Mouse (Mus musculus) CD4-positive helper T cell, adult 2 months (primary cell): ENCODE measurements at regions not wholly inside any gene's neighbourhood (a gene's known extent, or its start where the extent isn't known, plus 50 kb on each side); places are given as distances from the start of the nearest gene placed in this dataset.
A peak's percentile ranks its signal among the peaks of the same experiment; 100 is the strongest.

Source experiments
- DNase-seq: peaks from one replicate; pipeline ENCODE4 v3.0.0-alpha.2; 2012; ENCODE audit warnings: low read depth, missing footprints, low spot score

GRCm38 (mm10) chr3:148559752-148560460, 430.4 kb downstream of the Adgrl2 start:
- DNase-seq = no peak

- DNase-seq = no peak
These were observed 431.7 kb downstream of the Adgrl2 start for GRCm38 (mm10) chr3:148558592-148559157.

- DNase-seq = no peak
These were observed 435.0 kb downstream of the Adgrl2 start for GRCm38 (mm10) chr3:148555324-148555723.

GRCm38 (mm10) chr3:148550716-148551115, 439.6 kb downstream of the Adgrl2 start:
- no peak for DNase-seq

GRCm38 (mm10) chr3:148544929-148545328, 445.4 kb downstream of the Adgrl2 start:
- no peak for DNase-seq

GRCm38 (mm10) chr3:148542217-148542616, 448.1 kb downstream of the Adgrl2 start:
- no peak for DNase-seq

GRCm38 (mm10) chr3:148537669-148538271, 452.6 kb downstream of the Adgrl2 start:
- no peak for DNase-seq

GRCm38 (mm10) chr3:148529893-148530292, 460.5 kb downstream of the Adgrl2 start:
- DNase-seq = no peak

- peak; percentile 71 for DNase-seq
These were observed 480.0 kb downstream of the Adgrl2 start for GRCm38 (mm10) chr3:148510381-148510780.

GRCm38 (mm10) chr3:148504928-148505327, 485.4 kb downstream of the Adgrl2 start:
- DNase-seq = no peak

- no peak for DNase-seq
These were observed 486.9 kb downstream of the Adgrl2 start for GRCm38 (mm10) chr3:148503432-148503831.

GRCm38 (mm10) chr3:148501801-148502200, 488.6 kb downstream of the Adgrl2 start:
- DNase-seq = no peak

- DNase-seq = no peak
These were observed 493.7 kb downstream of the Adgrl2 start for GRCm38 (mm10) chr3:148496672-148497071.

- DNase-seq = peak; percentile 37
These were observed 499.1 kb downstream of the Adgrl2 start for GRCm38 (mm10) chr3:148491287-148491686.

GRCm38 (mm10) chr3:148489201-148489600, 501.2 kb downstream of the Adgrl2 start:
- DNase-seq = no peak

- peak; percentile 11 for DNase-seq
These were observed 502.4 kb downstream of the Adgrl2 start for GRCm38 (mm10) chr3:148487949-148488348.

- no peak for DNase-seq
These were observed 514.5 kb downstream of the Adgrl2 start for GRCm38 (mm10) chr3:148475862-148476261.

GRCm38 (mm10) chr3:148472943-148473444, 517.4 kb downstream of the Adgrl2 start:
- DNase-seq = no peak

- DNase-seq = peak; percentile 16
These were observed 524.9 kb downstream of the Adgrl2 start for GRCm38 (mm10) chr3:148465456-148465855.

GRCm38 (mm10) chr3:148462791-148463190, 527.6 kb downstream of the Adgrl2 start:
- no peak for DNase-seq

GRCm38 (mm10) chr3:148448888-148449287, 541.5 kb downstream of the Adgrl2 start:
- DNase-seq = no peak

- no peak for DNase-seq
These were observed 541.9 kb downstream of the Adgrl2 start for GRCm38 (mm10) chr3:148448465-148448864.

- DNase-seq = no peak
These were observed 543.5 kb downstream of the Adgrl2 start for GRCm38 (mm10) chr3:148446845-148447244.
